Mouse (Mus musculus) heart, adult 2 months (tissue): ENCODE results near the gene A230050P20Rik. TPM values are rescaled to one million over a fixed set of nuclear protein-coding genes. Genes with fewer than 3 reads are reported as not detected.
A peak's percentile ranks its signal among the peaks of the same experiment; 100 is the strongest.

Experiments
- DNase-seq, 2 experiments: peaks; one replicate each; pipeline ENCODE4 v3.0.0; 2021
- H3K27ac ChIP-seq: fragments of 200-600 bp; 2 replicates; pipeline ENCODE4 v1.8.1; 2022
- H3K27me3 ChIP-seq: fragments of 200-500 bp; 2 replicates; pipeline ENCODE4 v1.6.1; 2012; ENCODE audit warnings: mild to moderate bottlenecking, low read length, inconsistent platforms, mixed read lengths; ENCODE audit not compliant: control insufficient read depth, insufficient read depth
- H3K36me3 ChIP-seq: fragments of 200-500 bp; 2 replicates; pipeline ENCODE4 v1.6.1; 2012; ENCODE audit warnings: low read length, inconsistent platforms; ENCODE audit not compliant: control insufficient read depth, insufficient read depth
- H3K4me1 ChIP-seq: fragments of 200-500 bp; 2 replicates; pipeline ENCODE4 v1.6.1; 2011; ENCODE audit warnings: low read length; ENCODE audit not compliant: control insufficient read depth, insufficient read depth
- H3K4me3 ChIP-seq: fragments of 200-600 bp; 2 replicates; pipeline ENCODE4 v1.8.1; 2022
- H3K79me2 ChIP-seq: fragments of 200-500 bp; replicated peaks from 2 replicates; pipeline ENCODE4 v1.6.1; 2012; ENCODE audit warnings: mild to moderate bottlenecking, inconsistent platforms, low read length, moderate library complexity, mixed read lengths; ENCODE audit not compliant: control insufficient read depth, insufficient read depth
- H3K9ac ChIP-seq: fragments of 200-500 bp; 2 replicates; pipeline ENCODE4 v1.6.1; 2012; ENCODE audit warnings: low read depth, mild to moderate bottlenecking, control low read depth, inconsistent platforms, low read length, mixed read lengths
- CTCF ChIP-seq: fragments of 200-600 bp; IDR thresholded peaks from 2 replicates; pipeline ENCODE4 v1.8.1; 2022; ENCODE audit warnings: antibody characterized with exemption, mild to moderate bottlenecking, moderate library complexity
- EP300 ChIP-seq: fragments of 200-500 bp; IDR thresholded peaks from 2 replicates; pipeline ENCODE4 v1.6.1; 2011; ENCODE audit warnings: low read depth, low read length, control low read depth; ENCODE audit not compliant: insufficient read depth
- POLR2A ChIP-seq: fragments of 200-500 bp; IDR thresholded peaks from 2 replicates; pipeline ENCODE4 v1.6.1; 2011; ENCODE audit warnings: mild to moderate bottlenecking, low read depth, low read length, control low read depth; ENCODE audit not compliant: insufficient read depth
- WGBS: fragments of 180-500 bp; shearing (Covaris S2); methylation state at CpG from one replicate; pipeline ENCODE4 v1.1.7; 2018; 5-methylcytosine and 5-hydroxymethylcytosine counted together
- intact Hi-C: fragments of 180-260 bp; cut with DNase I; formaldehyde crosslinking; loops from one replicate; pipeline ENCODE4 v1.15.1; 2025
- polyA plus RNA-seq: library from polyadenylated mRNA; depleted of rRNA; stranded (reverse); fragments of >200 nt; gene quantifications from 2 replicates; pipeline ENCODE4 v1.2.3, GENCODE M21; 2012
- total RNA-seq, 2 experiments: library from RNA; stranded (reverse); gene quantifications; 2 replicates each; pipeline ENCODE4 v1.2.3; 2021

Gene A230050P20Rik
- total and polyA plus RNA-seq, 3 experiments: 3.9 to 21.2 (median 4.3) TPM

DNA sequence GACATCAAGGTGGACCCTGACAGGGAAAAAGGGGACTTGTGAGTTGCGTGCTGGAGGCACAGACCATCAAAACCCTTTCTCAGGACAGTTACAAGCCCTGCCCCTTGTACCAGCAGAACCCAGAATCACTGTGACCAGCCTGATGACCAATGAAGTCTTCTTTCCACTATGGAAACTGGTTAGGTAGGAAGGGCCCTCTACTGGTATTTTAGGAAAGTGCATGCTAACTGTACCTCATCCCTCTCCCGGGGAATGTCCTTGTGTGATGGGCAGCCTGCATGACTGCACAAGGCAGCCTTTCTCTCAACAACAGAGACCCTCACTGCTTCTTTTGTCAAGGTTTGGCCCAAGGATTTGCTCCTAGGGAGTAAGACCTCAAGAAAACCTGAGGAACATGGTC, 25.8 kb upstream of the A230050P20Rik start:
- intact Hi-C loops: no loop called here
- Histone ChIP-seq H3K79me2 (no peaks in the 10 kb centered on the region), H3K4me3 (no peak overlapping the region), H3K36me3 (no peaks in the 10 kb centered on the region), H3K27ac (no peak overlapping the region), H3K9ac (no peak overlapping the region), H3K27me3 (no peaks in the 10 kb centered on the region; the same call in 1 of the 2 replicates), H3K4me1 (no peaks in the 10 kb centered on the region)
- TF ChIP-seq POLR2A (no peak), EP300 (no peak), CTCF (peak; percentile 74)
- DNase-seq: no peak
- 30% methylated on average over 2 of the region's 2 CpGs for WGBS

DNA sequence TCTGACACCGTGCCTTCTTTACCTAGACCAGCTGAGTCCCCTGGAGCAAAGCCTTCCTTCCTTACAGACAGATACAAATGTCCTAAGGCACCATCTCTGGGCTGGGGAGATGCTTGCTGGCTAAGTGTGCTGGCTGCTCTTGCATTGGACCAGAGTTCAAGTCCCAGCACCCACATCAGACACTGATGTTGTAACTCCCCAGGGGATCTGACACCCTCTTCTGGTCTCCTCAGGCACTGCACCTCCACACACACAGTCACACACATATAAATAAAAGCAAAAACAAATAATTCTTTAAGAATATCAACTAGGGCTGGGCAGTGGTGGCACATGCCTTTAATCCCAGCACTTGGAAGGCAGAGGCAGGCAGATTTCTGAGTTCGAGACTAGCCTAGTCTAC, 18.3 kb upstream of the A230050P20Rik start:
- TF ChIP-seq EP300 (no peak), POLR2A (no peak), CTCF (no peak)
- Histone ChIP-seq H3K9ac (no peak overlapping the region), H3K79me2 (no peaks in the 10 kb centered on the region), H3K27ac (no peak overlapping the region), H3K4me3 (no peak overlapping the region), H3K4me1 (no peaks in the 10 kb centered on the region), H3K36me3 (no peaks in the 10 kb centered on the region), H3K27me3 (no peaks in the 10 kb centered on the region; the same call in 1 of the 2 replicates)
- WGBS: 72% methylated on average over 2 of the region's 2 CpGs
- intact Hi-C loops: no loop called here
- no peak for DNase-seq

DNA sequence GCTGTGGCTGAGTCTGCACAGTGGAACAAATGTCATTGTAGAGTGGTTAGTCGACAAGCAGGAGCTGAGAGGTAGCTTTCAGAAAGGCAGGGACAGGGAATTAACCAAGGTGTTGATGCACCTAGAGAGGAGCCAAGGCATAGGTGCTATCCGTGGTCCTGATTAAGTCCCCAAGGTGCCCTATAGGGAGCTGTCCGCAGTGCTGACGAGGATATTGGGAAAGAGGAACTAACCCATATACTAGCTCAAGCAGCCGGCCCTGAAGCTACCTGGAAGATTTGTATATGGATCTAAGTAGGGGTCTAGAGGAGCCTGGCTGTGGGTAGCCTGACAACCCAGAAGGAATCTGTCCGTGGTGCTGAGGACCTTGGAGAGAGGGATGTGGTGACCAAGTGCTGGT, 11.3 kb upstream of the A230050P20Rik start:
- Histone ChIP-seq H3K4me3 (no peak overlapping the region), H3K27me3 (no peaks in the 10 kb centered on the region), H3K36me3 (no peaks in the 10 kb centered on the region), H3K79me2 (no peaks in the 10 kb centered on the region), H3K4me1 (no peaks in the 10 kb centered on the region), H3K9ac (no peak overlapping the region), H3K27ac (no peak overlapping the region)
- 12% methylated on average over 6 of the region's 6 CpGs for WGBS
- intact Hi-C loops: no loop called here
- TF ChIP-seq POLR2A (no peak), EP300 (0 out of 2 replicates have a peak, but pooled peaks have one; percentile 43)
- peak; percentile 30 to 46 for DNase-seq

DNA sequence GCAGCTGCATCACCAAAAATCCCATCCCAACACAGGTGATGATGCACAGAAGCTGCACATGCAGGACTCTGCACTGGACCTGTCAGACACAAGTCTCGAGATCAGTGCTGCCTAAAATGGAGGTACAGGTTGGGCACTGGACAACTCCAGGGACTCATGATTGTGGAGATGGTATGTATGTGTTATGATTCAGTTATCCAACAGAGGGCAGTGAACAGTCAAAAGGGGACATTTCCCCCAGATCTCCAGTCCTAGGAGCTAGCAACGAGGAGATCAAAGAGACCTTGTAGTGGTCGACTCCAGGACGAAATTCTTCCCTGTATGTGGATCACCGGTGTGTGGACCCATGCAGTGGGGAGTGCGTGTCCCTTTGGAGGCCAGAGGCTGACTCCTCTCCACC, 8.5 kb upstream of the A230050P20Rik start:
- 43% methylated on average over 6 of the region's 6 CpGs for WGBS
- Histone ChIP-seq H3K27ac (no peak overlapping the region), H3K4me3 (no peak overlapping the region), H3K27me3 (no peaks in the 10 kb centered on the region), H3K9ac (no peak overlapping the region), H3K4me1 (no peaks in the 10 kb centered on the region), H3K79me2 (no peaks in the 10 kb centered on the region), H3K36me3 (no peaks in the 10 kb centered on the region)
- intact Hi-C loops: no loop called here
- no peak for DNase-seq
- TF ChIP-seq CTCF: no peak
- TF ChIP-seq EP300: no peak
- no peak for TF ChIP-seq POLR2A

GRCm38 (mm10) chr9:20861821-20862220, 6.6 kb upstream of the A230050P20Rik start:
- peak; percentile 65 for TF ChIP-seq CTCF
- no peak for TF ChIP-seq EP300
- no peak for TF ChIP-seq POLR2A
- H3K4me3 ChIP-seq: no peak overlapping the region
- H3K27me3 ChIP-seq: no peaks in the 10 kb centered on the region
- WGBS: 8% methylated on average over 4 of the region's 4 CpGs
- no peak for DNase-seq
- no peaks in the 10 kb centered on the region for H3K79me2 ChIP-seq
- H3K36me3 ChIP-seq: no peaks in the 10 kb centered on the region
- H3K4me1 ChIP-seq: no peaks in the 10 kb centered on the region
- H3K9ac ChIP-seq: no peak overlapping the region
- no peak overlapping the region for H3K27ac ChIP-seq
- intact Hi-C loops: no loop called here

DNA sequence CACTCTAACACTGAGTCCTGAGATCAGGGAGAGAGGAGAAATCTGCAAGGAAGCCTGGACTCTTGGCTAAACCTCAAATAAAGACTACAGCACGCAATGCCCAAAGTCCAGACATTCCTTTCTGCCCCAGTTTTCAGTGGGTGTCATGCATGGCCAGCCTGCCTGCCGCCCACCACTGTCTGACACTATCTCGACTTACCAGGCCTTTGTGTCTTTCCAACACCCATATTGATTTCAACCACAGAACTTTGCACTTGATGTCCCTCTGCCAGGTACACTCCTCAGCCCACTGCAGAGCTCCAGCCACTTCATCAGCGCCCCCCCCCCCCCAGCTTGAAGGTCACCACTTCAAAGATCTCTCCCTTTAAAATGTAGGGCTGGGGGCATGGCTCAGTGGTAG, 6.2 kb upstream of the A230050P20Rik start:
- no peaks in the 10 kb centered on the region for H3K27me3 ChIP-seq
- WGBS: 57% methylated on average over 4 of the region's 4 CpGs
- no peak overlapping the region for H3K4me3 ChIP-seq
- H3K27ac ChIP-seq: no peak overlapping the region
- no peak for DNase-seq
- H3K79me2 ChIP-seq: no peaks in the 10 kb centered on the region
- no peaks in the 10 kb centered on the region for H3K4me1 ChIP-seq
- intact Hi-C loops: no loop called here
- TF ChIP-seq EP300 (no peak), POLR2A (no peak), CTCF (no peak)
- no peak overlapping the region for H3K9ac ChIP-seq
- H3K36me3 ChIP-seq: no peaks in the 10 kb centered on the region
